Mouse (Mus musculus) cerebellum, adult 2 months (tissue): ENCODE data around the gene Ctrl. TPM values are rescaled to one million over a fixed set of nuclear protein-coding genes. Genes with fewer than 3 reads are reported as not detected.

Source experiments
- DNase-seq, 2 experiments: peaks; one replicate each; pipeline ENCODE4 v3.0.0; 2021
- H3K27ac ChIP-seq: fragments of 200-500 bp; 2 replicates; pipeline ENCODE4 v1.5.1; 2012; ENCODE audit warnings: low read length, control low read depth, inconsistent platforms; ENCODE audit not compliant: insufficient read depth
- H3K27me3 ChIP-seq: fragments of 200-500 bp; 2 replicates; pipeline ENCODE4 v1.6.1; 2012; ENCODE audit warnings: inconsistent platforms, mild to moderate bottlenecking, low read length, moderate library complexity; ENCODE audit not compliant: control insufficient read depth, insufficient read depth
- H3K4me1 ChIP-seq: fragments of 200-500 bp; 2 replicates; pipeline ENCODE4 v1.6.1; 2011; ENCODE audit warnings: low read length; ENCODE audit not compliant: control insufficient read depth, insufficient read depth
- H3K4me3 ChIP-seq: fragments of 200-500 bp; replicated peaks from 2 replicates; pipeline ENCODE3; 2011; ENCODE audit warnings: mild to moderate bottlenecking, low read depth, low read length, control low read depth; ENCODE audit not compliant: insufficient read depth
- CTCF ChIP-seq: fragments of 200-500 bp; IDR thresholded peaks from 2 replicates; pipeline ENCODE4 v1.5.1; 2011; ENCODE audit warnings: low read depth, mild to moderate bottlenecking, control low read depth, low read length, moderate library complexity, borderline replicate concordance; ENCODE audit not compliant: insufficient read depth
- POLR2A ChIP-seq: fragments of 200-500 bp; IDR thresholded peaks from 2 replicates; pipeline ENCODE4 v1.6.1; 2011; ENCODE audit warnings: low read length, control low read depth, borderline replicate concordance; ENCODE audit not compliant: insufficient read depth
- WGBS: fragments of 180-500 bp; shearing (Covaris S2); methylation state at CpG from one replicate; pipeline ENCODE4 v1.1.7; 2018; 5-methylcytosine and 5-hydroxymethylcytosine counted together
- polyA plus RNA-seq: library from polyadenylated mRNA; depleted of rRNA; stranded (reverse); fragments of >200 nt; gene quantifications from 2 replicates; pipeline ENCODE4 v1.2.3, GENCODE M21; 2012

Ctrl gene
- polyA plus RNA-seq, 1 experiment: 3.4 TPM

DNA sequence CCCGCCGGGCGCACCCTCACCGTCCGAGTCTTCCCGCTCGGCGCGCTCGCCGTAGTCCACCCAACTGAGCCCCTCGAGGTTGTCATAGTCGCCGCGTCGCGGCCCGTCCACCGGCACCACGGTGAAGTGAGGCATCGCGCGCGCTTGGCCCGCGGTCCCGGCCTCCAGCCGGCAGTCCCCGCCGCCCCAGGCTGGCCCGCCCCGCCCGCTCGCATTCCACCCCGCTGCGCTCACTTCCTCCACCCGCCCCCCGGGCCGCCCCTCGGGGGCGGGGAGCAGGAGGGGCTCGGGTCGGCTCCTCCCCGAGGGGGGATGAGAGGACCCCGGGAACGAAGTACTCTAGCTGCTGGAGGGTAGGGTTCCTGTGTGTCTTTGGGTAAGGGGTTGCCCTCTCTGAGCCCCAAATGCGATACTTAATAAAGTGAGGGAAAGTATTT lies 32.3 kb upstream of the Ctrl start, which contains the start of gene Slc12a4:
Slc12a4 (minus strand) TSS at position 193 of the 437 bp plus-strand sequence.
- Histone ChIP-seq H3K27me3 (peaks cover 4% of the 10 kb centered on the region; the same call in 1 of the 2 replicates), H3K27ac (no peak within 1 kb of the TSS), H3K4me3 (peak within 1 kb of the TSS; percentile 40), H3K4me1 (peaks cover 3% of the 10 kb centered on the region; the same call in 1 of the 2 replicates)
- TF ChIP-seq CTCF (no peak), POLR2A (no peak)
- DNase-seq: no peak
- WGBS: 1% methylated on average over 45 of the region's 47 CpGs

- TF ChIP-seq POLR2A (no peak), CTCF (no peak)
- no peak overlapping the region for H3K27ac ChIP-seq
- 6% methylated on average over 40 of the region's 40 CpGs for WGBS
- H3K4me3 ChIP-seq: peak overlapping the region; percentile 33
- peaks cover 3% of the 10 kb centered on the region for H3K4me1 ChIP-seq
- no peak for DNase-seq
- peaks cover 4% of the 10 kb centered on the region; the same call in 1 of the 2 replicates for H3K27me3 ChIP-seq
Observed at GRCm38 (mm10) chr8:105965266-105965904, 31.7 kb upstream of the Ctrl start.

- Histone ChIP-seq H3K27ac (no peak overlapping the region), H3K27me3 (peaks cover 4% of the 10 kb centered on the region; the same call in 1 of the 2 replicates), H3K4me3 (no peak overlapping the region), H3K4me1 (peaks cover 5% of the 10 kb centered on the region)
- TF ChIP-seq POLR2A (no peak), CTCF (no peak)
- no peak for DNase-seq
- 70% methylated on average over 12 of the region's 12 CpGs for WGBS
Observed at GRCm38 (mm10) chr8:105964506-105965265, 31.0 kb upstream of the Ctrl start.

DNA sequence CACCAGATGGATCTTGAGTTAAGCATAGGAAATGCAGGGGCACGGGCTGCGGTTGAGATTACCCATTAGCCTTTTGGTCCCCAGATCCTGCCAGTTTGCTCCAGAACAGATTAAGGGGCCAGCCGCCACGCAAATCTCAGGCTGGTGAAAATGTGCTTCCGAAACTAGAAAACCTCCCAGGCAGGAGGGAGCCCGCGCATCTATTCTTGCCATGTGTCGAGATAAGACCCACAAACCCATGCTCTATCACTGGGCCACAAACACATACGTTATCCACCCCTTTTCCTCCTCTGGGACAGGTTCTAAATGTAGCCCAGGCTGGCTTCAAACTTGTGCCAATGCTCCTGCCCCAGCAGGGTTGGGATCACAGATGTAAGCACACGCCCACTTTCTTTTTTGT lies 27.9 kb upstream of the Ctrl start:
- Histone ChIP-seq H3K27me3 (peaks cover 4% of the 10 kb centered on the region; the same call in 1 of the 2 replicates), H3K4me3 (no peak overlapping the region), H3K4me1 (peaks cover 12% of the 10 kb centered on the region), H3K27ac (no peak overlapping the region)
- TF ChIP-seq POLR2A (no peak), CTCF (no peak)
- 95% methylated on average over 10 of the region's 10 CpGs for WGBS
- DNase-seq: no peak

- TF ChIP-seq POLR2A (no peak), CTCF (no peak)
- no peak overlapping the region for H3K27ac ChIP-seq
- peaks cover 11% of the 10 kb centered on the region for H3K4me1 ChIP-seq
- no peak for DNase-seq
- WGBS: 85% methylated on average over 14 of the region's 14 CpGs
- peaks cover 4% of the 10 kb centered on the region; the same call in 1 of the 2 replicates for H3K27me3 ChIP-seq
- H3K4me3 ChIP-seq: no peak overlapping the region
Observed at GRCm38 (mm10) chr8:105961101-105961500, 27.4 kb upstream of the Ctrl start.

DNA sequence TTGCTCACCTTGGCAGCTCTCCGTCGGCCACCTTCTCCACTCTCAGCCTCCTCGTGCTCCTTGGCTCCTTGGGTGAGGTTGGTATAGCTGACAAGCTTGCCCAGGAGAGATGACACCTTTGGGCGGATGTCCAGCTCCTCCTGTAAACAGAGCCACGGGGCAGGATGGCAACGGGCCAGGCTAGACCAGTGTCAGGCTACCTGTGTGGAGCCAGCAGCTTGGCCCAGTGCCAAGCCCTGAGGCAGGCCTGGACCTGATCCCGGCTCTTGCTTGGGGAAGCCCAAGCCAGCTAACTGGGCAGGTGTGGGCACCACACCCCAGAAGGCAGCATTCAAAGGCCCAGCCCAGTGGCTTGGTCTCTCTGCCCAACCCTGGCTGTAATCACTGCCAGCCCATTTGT lies 25.7 kb upstream of the Ctrl start:
- no peaks in the 10 kb centered on the region for H3K27me3 ChIP-seq

DNA sequence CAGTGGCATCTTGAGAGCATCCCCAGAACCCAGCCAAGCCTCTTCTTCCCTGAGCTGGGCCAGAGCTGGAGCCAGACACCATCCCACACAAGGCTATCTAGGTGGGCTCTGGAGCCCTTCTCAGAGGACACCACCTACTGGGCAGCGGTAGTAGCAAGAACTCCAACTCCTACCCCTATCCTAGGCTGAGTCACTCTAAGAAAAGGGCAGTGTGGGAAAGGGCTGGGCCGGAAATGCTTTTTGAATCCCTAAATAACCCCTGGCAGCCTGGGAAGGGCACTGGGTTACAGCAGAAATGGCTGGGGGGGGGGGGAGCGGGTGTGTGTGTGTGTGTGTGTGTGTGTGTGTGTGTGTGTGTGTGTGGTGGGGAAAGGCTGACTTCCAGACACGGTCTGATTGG lies 24.2 kb upstream of the Ctrl start:
- Histone ChIP-seq H3K27me3 (no peaks in the 10 kb centered on the region), H3K27ac (no peak overlapping the region), H3K4me3 (no peak overlapping the region), H3K4me1 (peaks cover 11% of the 10 kb centered on the region)
- no peak for TF ChIP-seq POLR2A
- no peak for TF ChIP-seq CTCF
- DNase-seq: no peak
- WGBS: 77% methylated on average over 3 of the region's 4 CpGs

More for the DNA sequence above, 25.7 kb upstream of the Ctrl start:
- H3K4me1 ChIP-seq: peaks cover 11% of the 10 kb centered on the region
- peak; percentile 81 to 90 for DNase-seq
- H3K4me3 ChIP-seq: no peak overlapping the region
- TF ChIP-seq POLR2A (no peak), CTCF (no peak)
- H3K27ac ChIP-seq: no peak overlapping the region
- WGBS: 8% methylated on average over 7 of the region's 7 CpGs

DNA sequence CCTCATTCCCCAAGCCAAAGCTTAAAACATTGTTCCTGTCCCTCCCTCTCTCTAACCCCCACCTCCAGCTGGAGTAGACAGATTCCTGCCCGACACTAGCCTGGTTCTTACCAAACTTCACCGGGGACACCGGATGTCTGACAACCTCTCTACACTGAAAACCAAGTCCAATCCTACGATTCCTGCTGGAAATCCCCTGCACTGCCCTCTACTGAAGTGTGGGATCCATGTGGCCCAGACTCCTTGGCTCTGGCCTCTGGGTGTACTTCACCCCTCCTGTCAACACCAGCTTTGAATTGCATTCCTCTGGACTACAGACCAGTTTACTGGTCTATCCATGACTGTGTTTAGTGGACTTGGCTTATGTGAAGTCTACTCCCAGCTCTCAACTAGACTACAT lies 22.9 kb upstream of the Ctrl start:
- H3K27ac ChIP-seq: no peak overlapping the region
- H3K4me1 ChIP-seq: peaks cover 13% of the 10 kb centered on the region
- 86% methylated on average over 4 of the region's 4 CpGs for WGBS
- H3K27me3 ChIP-seq: no peaks in the 10 kb centered on the region
- H3K4me3 ChIP-seq: no peak overlapping the region
- TF ChIP-seq POLR2A: no peak
- TF ChIP-seq CTCF: no peak
- DNase-seq: no peak
